Mouse (Mus musculus): ENCODE measurements around the gene Ucp1.
A peak's percentile ranks its signal among the peaks of the same experiment; 100 is the strongest.

Gene Ucp1

DNA sequence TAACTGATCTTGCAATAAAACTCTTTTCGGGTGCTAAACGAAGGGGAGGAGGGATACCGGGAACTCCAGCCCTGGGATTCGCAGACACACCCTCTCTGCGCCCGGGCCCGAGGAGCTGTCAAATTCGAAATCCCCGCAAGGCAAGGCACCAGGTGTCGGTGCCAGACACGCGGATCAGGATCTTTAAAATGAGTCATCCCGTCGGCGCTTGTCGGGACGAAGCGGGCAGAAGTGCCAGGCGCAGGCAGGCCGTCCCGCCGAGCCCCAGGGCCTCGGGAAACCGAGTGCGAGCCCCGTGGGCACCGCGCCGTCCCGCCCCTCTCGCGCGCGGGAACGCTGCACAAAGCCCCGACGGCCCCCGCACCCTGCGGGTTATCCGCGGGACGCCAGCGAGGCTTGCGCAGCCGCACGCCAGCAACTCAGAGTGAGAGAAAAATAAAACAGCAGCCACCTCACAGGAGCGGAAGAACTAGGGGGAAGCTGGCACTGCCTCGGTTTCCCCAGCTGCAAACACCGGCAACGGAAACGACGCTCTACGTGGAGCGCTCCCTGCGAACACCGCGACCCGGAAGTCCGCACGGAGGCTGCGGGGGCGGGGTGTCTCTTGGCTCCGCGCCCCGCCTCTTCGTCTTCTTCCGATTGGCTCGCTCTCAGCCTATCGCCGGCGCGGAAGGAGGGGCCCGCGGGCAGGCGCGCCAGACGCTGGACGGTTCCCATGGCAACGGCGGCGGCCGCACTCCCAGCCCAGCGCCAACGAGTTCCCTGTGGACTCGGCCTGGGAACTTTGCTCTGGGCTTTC is 41.9 kb downstream of the Ucp1 start, which contains the start of gene Elmod2:
Gene Elmod2, minus strand, starts transcription at position 588 of the 799 bp plus-strand sequence.
- DNase-seq (ENCODE audit: low spot score in 2 of 2) = peak; percentile 96 to 97

DNA sequence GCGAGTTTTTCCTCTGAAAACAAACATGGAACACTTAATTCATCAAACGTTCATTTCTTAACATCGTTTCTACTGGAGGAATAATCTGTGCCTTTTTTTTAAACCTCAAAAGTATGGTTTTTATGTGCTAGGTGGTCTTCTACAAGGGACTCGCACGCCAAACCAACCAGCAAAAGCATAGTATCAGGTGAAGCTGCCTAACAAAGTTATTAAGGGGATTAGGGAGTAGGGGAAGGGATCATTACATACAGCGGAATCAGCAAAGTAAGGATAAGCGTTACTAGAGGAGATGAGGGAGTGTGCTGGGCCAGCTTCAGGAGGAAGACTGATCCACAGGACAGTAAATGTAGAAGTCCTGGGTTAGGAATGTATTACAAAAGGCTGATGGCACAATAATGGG is 42.7 kb downstream of the Ucp1 start:
- DNase-seq (ENCODE audit: low spot score in 2 of 2) = no peak

DNA sequence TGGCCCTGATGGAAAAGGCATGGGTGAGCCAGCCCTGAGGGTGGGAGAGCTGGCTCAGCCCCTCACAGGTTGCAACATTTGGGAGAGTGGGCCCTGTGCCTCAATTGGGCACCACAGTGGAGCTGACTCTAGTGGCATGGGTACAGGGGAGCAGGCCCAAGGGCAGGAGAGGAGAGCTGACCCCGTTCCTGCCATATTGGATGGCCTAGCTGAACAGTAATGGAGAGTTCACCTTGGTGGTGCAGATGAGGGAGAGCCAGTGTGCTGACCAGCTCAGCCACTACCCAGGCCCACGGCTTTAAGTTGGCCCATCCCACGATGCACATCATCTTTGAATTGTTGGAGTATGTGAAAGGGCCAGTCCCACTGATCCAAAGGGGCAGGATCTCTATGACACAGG is 51.9 kb downstream of the Ucp1 start:
- no peak for DNase-seq (ENCODE audit: low spot score in 2 of 2)

DNA sequence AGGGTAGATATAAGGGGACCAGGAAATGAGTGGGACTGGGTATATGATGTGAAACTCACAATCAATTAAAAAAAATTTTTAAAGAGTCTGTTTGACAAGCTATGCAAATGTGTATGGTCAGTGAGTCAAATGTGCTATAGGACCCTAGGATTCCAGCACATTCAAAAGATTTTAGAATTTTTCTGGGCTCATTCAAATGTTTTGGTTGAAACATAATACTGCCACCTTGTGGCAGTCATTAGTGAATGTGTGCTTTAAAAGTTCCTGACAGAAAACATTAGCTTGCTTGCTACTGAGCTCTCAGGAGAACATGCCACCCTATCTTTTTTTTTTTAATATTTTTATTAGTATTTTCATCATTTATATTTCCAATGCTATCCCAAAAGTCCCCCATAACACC is 52.5 kb downstream of the Ucp1 start:
- DNase-seq (ENCODE audit: low spot score in 2 of 2) = no peak

Data from heart, adult 9 months (tissue).